Mouse (Mus musculus) embryonic facial prominence, embryonic 12.5 days (tissue): ENCODE measurements at regions not wholly inside any gene's neighbourhood (a gene's known extent, or its start where the extent isn't known, plus 50 kb on each side); places are given as distances from the start of the nearest gene placed in this dataset.
"Not testable (repeated sequence)": the region's sequence is repeated elsewhere in the genome, so short reads cannot be mapped to it uniquely, and the experiment has no call there.

Experiments
- ATAC-seq: fragments of 200-750 bp; cut with Nextera tagmentation; 2 replicates; pipeline ENCODE4 v1.8.0; 2017; ENCODE audit not compliant: insufficient number of reproducible peaks, insufficient read depth, low FRiP score, low TSS enrichment
- H3K27ac ChIP-seq: fragments of 300-500 bp; sonication (generic); 2 replicates; pipeline ENCODE4 v1.5.1; 2016; ENCODE audit warnings: mild to moderate bottlenecking
- H3K27me3 ChIP-seq: fragments of 300-500 bp; sonication (generic); 2 replicates; pipeline ENCODE4 v1.6.1; 2016; ENCODE audit warnings: mild to moderate bottlenecking, moderate library complexity
- H3K36me3 ChIP-seq: fragments of 300-500 bp; sonication (generic); 2 replicates; pipeline ENCODE4 v1.6.1; 2016; ENCODE audit warnings: mild to moderate bottlenecking
- H3K4me1 ChIP-seq: fragments of 300-500 bp; sonication (generic); 2 replicates; pipeline ENCODE4 v1.6.1; 2016
- H3K4me2 ChIP-seq: fragments of 300-500 bp; sonication (generic); replicated peaks from 2 replicates; pipeline ENCODE4 v1.6.1; 2016; ENCODE audit warnings: mild to moderate bottlenecking, moderate library complexity
- H3K4me3 ChIP-seq: fragments of 300-500 bp; sonication (generic); 2 replicates; pipeline ENCODE4 v1.5.1; 2016; ENCODE audit warnings: mild to moderate bottlenecking
- H3K9ac ChIP-seq: fragments of 300-500 bp; sonication (generic); 2 replicates; pipeline ENCODE4 v1.6.1; 2016; ENCODE audit warnings: mild to moderate bottlenecking, moderate library complexity
- H3K9me3 ChIP-seq: fragments of 300-500 bp; sonication (generic); 2 replicates; pipeline ENCODE4 v1.6.1; 2016; ENCODE audit warnings: mild to moderate bottlenecking, moderate library complexity
- whole genome bisulfite sequencing: fragments of 180-500 bp; shearing (Covaris S2); methylation state at CpG from one replicate; pipeline ENCODE4 v1.1.7; 2016; 5-methylcytosine and 5-hydroxymethylcytosine counted together

GRCm38 (mm10) chr13:75295818-75296217 is 206.2 kb downstream of the Pcsk1 start:
- no peaks in the 10 kb centered on the region for H3K27me3 ChIP-seq
- WGBS: 95% methylated on average over 4 of the region's 4 CpGs
- H3K36me3 ChIP-seq: no peaks in the 10 kb centered on the region
- no peak for ATAC-seq
- H3K9ac ChIP-seq: no peak overlapping the region
- H3K4me2 ChIP-seq: no peak overlapping the region
- no peaks in the 10 kb centered on the region for H3K4me1 ChIP-seq
- no peak overlapping the region for H3K4me3 ChIP-seq
- no peak overlapping the region for H3K27ac ChIP-seq
- no peaks in the 10 kb centered on the region; the same call in 1 of the 2 replicates for H3K9me3 ChIP-seq

- Histone ChIP-seq H3K4me2 (no peak overlapping the region), H3K27ac (no peak overlapping the region), H3K9ac (no peak overlapping the region), H3K4me1 (no peaks in the 10 kb centered on the region), H3K4me3 (no peak overlapping the region), H3K9me3 (no peaks in the 10 kb centered on the region), H3K36me3 (no peaks in the 10 kb centered on the region), H3K27me3 (no peaks in the 10 kb centered on the region)
- no peak for ATAC-seq
These were observed 230.2 kb downstream of the Pcsk1 start for GRCm38 (mm10) chr13:75319780-75320179.

GRCm38 (mm10) chr13:75320239-75320638 is 230.6 kb downstream of the Pcsk1 start:
- H3K36me3 ChIP-seq: no peaks in the 10 kb centered on the region
- H3K27ac ChIP-seq: no peak overlapping the region
- no peak overlapping the region for H3K9ac ChIP-seq
- no peak overlapping the region for H3K4me3 ChIP-seq
- no CpG with 5 or more reads among the region's 1 CpGs for WGBS
- H3K27me3 ChIP-seq: no peaks in the 10 kb centered on the region
- H3K4me2 ChIP-seq: no peak overlapping the region
- H3K4me1 ChIP-seq: no peaks in the 10 kb centered on the region
- no peaks in the 10 kb centered on the region for H3K9me3 ChIP-seq
- no peak for ATAC-seq

GRCm38 (mm10) chr13:75337054-75337453 is 247.4 kb downstream of the Pcsk1 start:
- Histone ChIP-seq H3K27me3 (no peaks in the 10 kb centered on the region), H3K4me2 (no peak overlapping the region), H3K27ac (no peak overlapping the region), H3K4me1 (no peaks in the 10 kb centered on the region), H3K4me3 (no peak overlapping the region), H3K9me3 (no peaks in the 10 kb centered on the region), H3K9ac (no peak overlapping the region), H3K36me3 (no peaks in the 10 kb centered on the region)
- ATAC-seq: no peak
- WGBS: 84% methylated on average over 5 of the region's 5 CpGs

DNA sequence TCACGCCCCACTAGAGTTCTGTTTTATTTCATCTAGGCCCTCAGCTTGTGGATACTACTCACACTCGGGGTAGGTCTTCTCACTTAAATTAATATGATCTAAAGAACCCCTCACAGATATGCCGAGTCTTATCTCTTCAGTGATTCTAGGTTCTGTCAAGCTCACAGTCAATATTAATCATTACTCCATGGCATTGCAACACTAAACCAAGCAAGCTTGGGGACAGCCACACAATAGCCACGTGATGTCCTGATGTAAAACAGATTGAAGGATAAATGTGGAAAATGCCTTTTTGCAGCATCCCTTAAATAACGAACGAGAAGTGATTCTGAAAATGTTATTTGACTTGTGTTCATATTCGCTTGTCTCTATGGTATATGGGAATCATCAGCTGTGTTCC is 253.8 kb downstream of the Pcsk1 start:
- ATAC-seq: no peak

GRCm38 (mm10) chr13:75366723-75367426 is 277.2 kb downstream of the Pcsk1 start:
- 76% methylated on average over 3 of the region's 3 CpGs for WGBS
- no peaks in the 10 kb centered on the region for H3K4me1 ChIP-seq
- H3K9ac ChIP-seq: no peak overlapping the region
- H3K27me3 ChIP-seq: no peaks in the 10 kb centered on the region
- no peak for ATAC-seq
- no peaks in the 10 kb centered on the region for H3K9me3 ChIP-seq
- no peaks in the 10 kb centered on the region for H3K36me3 ChIP-seq
- H3K4me2 ChIP-seq: no peak overlapping the region
- H3K27ac ChIP-seq: no peak overlapping the region
- no peak overlapping the region for H3K4me3 ChIP-seq

More for the DNA sequence above, 253.8 kb downstream of the Pcsk1 start:
- no peak overlapping the region for H3K9ac ChIP-seq
- WGBS: 82% methylated on average over 7 of the region's 7 CpGs
- H3K4me3 ChIP-seq: no peak overlapping the region
- no peaks in the 10 kb centered on the region for H3K9me3 ChIP-seq
- H3K4me1 ChIP-seq: no peaks in the 10 kb centered on the region
- no peaks in the 10 kb centered on the region for H3K27me3 ChIP-seq
- no peak overlapping the region for H3K27ac ChIP-seq
- no peaks in the 10 kb centered on the region for H3K36me3 ChIP-seq
- H3K4me2 ChIP-seq: no peak overlapping the region

- no peaks in the 10 kb centered on the region for H3K36me3 ChIP-seq
- H3K4me2 ChIP-seq: no peak overlapping the region
- no peak for ATAC-seq
- no peak overlapping the region for H3K4me3 ChIP-seq
- H3K27me3 ChIP-seq: no peaks in the 10 kb centered on the region
- WGBS: 65% methylated on average over 7 of the region's 7 CpGs
- no peak overlapping the region for H3K27ac ChIP-seq
- H3K9me3 ChIP-seq: no peaks in the 10 kb centered on the region
- H3K4me1 ChIP-seq: no peaks in the 10 kb centered on the region
- no peak overlapping the region for H3K9ac ChIP-seq
These were observed 278.7 kb downstream of the Pcsk1 start for GRCm38 (mm10) chr13:75368249-75368800.

DNA sequence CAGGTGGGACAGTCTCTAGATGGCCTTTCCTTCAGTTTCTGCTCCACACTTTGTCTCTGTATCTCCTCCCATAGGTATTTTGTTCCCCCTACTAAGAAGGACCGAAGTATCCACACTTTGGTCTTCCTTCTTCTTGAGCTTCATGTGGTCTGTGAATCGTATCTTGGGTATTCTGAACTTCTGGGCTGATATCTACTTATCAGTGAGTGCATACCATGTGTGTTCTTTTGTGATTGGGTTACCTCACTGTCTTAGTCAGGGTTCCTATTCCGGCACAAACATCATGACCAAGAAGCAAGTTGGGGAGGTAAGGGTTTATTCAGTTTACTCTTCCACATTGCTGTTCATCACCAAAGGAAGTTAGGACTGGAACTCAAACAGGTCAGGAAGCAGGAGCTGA is 287.5 kb downstream of the Pcsk1 start:
- not testable (repeated sequence) for H3K4me1 ChIP-seq, H3K27ac ChIP-seq, H3K4me2 ChIP-seq, ATAC-seq, H3K4me3 ChIP-seq, H3K36me3 ChIP-seq, H3K9ac ChIP-seq, H3K27me3 ChIP-seq, H3K9me3 ChIP-seq
- 93% methylated on average over 3 of the region's 3 CpGs for WGBS

- H3K9me3 ChIP-seq: no peaks in the 10 kb centered on the region
- WGBS: 90% methylated on average over 1 of the region's 1 CpGs
- H3K4me3 ChIP-seq: no peak overlapping the region
- H3K4me1 ChIP-seq: no peaks in the 10 kb centered on the region
- H3K4me2 ChIP-seq: no peak overlapping the region
- no peak for ATAC-seq
- no peak overlapping the region for H3K9ac ChIP-seq
- no peaks in the 10 kb centered on the region for H3K36me3 ChIP-seq
- no peak overlapping the region for H3K27ac ChIP-seq
- no peaks in the 10 kb centered on the region for H3K27me3 ChIP-seq
These were observed 288.1 kb downstream of the Pcsk1 start for GRCm38 (mm10) chr13:75377717-75378116.

DNA sequence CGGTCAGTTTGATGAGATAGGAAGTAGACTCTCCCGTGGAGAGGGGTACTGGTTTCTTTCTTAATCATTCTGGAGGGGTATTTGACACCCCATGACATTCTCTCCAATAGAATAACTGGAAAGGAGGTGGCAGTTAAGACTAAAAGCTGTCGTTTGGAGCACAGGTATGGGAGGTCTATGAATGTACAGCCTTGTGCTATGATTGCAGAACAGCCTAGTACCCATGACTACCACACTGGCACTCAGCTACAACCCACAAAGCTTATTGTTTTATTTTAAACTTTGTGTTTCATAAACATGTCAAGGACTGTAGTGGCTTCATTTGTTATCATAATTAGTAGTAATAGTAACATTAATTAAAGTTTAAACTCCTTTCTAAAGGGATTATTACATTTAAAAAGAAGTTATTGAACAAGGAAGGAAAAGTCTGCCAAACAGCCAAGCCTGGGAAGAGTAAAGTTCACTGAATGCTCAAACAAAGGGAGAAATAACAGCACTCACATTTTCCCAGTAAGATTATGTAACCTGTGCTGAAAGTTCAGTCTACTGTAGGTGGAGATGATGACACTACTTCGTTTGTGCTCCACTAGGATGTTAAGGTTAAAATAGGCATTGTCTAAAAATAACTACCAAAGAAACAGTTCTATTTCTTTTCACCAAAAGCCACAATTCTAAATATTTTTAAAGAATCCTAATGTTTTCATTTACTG is 295.2 kb downstream of the Pcsk1 start:
- no peaks in the 10 kb centered on the region for H3K27me3 ChIP-seq
- ATAC-seq: no peak
- H3K9me3 ChIP-seq: no peaks in the 10 kb centered on the region
- no peak overlapping the region for H3K27ac ChIP-seq
- H3K4me3 ChIP-seq: no peak overlapping the region
- H3K9ac ChIP-seq: no peak overlapping the region
- H3K36me3 ChIP-seq: no peaks in the 10 kb centered on the region
- H3K4me2 ChIP-seq: no peak overlapping the region
- no peaks in the 10 kb centered on the region for H3K4me1 ChIP-seq
- WGBS: 71% methylated on average over 4 of the region's 4 CpGs

GRCm38 (mm10) chr13:75389211-75389610 is 299.6 kb downstream of the Pcsk1 start:
- no peak for ATAC-seq
- Histone ChIP-seq H3K4me1 (no peaks in the 10 kb centered on the region), H3K4me3 (no peak overlapping the region), H3K4me2 (no peak overlapping the region), H3K27ac (no peak overlapping the region), H3K36me3 (no peaks in the 10 kb centered on the region), H3K9ac (no peak overlapping the region), H3K27me3 (no peaks in the 10 kb centered on the region), H3K9me3 (no peaks in the 10 kb centered on the region)
- 74% methylated on average over 1 of the region's 1 CpGs for WGBS

DNA sequence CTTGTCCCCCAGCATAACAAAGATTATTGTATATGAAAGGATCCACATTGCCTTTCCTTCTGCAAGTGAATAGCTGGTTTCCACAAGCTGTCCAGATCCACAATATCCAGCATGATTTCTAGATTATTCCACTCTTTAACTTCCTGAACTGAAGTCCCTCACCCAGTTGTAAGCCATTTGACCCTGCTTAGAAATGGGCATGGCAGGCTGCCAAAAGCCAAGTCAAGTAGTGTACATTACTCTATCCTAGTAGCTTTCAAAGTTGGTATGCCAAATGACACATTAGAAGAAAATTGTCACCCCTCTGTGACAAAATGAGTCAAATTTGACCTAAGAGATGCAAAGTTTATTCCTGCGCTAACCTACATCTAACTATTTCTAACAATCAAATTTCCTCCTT is 300.6 kb downstream of the Pcsk1 start:
- WGBS: 85% methylated on average over 1 of the region's 1 CpGs
- ATAC-seq: no peak
- no peak overlapping the region for H3K4me3 ChIP-seq
- no peak overlapping the region for H3K27ac ChIP-seq
- no peak overlapping the region for H3K4me2 ChIP-seq
- no peaks in the 10 kb centered on the region for H3K9me3 ChIP-seq
- no peaks in the 10 kb centered on the region for H3K27me3 ChIP-seq
- no peaks in the 10 kb centered on the region for H3K36me3 ChIP-seq
- no peak overlapping the region for H3K9ac ChIP-seq
- no peaks in the 10 kb centered on the region for H3K4me1 ChIP-seq
